Mouse (Mus musculus) E14TG2a.4 (cell line): Measurements from ENCODE around the gene Cep57.

Source experiments
- CTCF ChIP-seq: conservative IDR thresholded peaks from 2 replicates; pipeline ENCODE4 v1.5.1; 2014; ENCODE audit warnings: low read length
- NANOG ChIP-seq: IDR thresholded peaks from 2 replicates; pipeline ENCODE4 v1.6.1; 2014; ENCODE audit warnings: borderline replicate concordance, low read length, mixed read lengths
- POU5F1 ChIP-seq: IDR thresholded peaks from 2 replicates; pipeline ENCODE4 v1.6.1; 2014; ENCODE audit warnings: low read length, borderline replicate concordance

GRCm38 (mm10) chr9:13804480-13804879, 22.4 kb downstream of the Cep57 start:
- TF ChIP-seq CTCF (no peak), POU5F1 (no peak), NANOG (no peak)
